Mouse (Mus musculus): ENCODE data around the gene Gm17660. TPM values are rescaled to one million over a fixed set of nuclear protein-coding genes. Genes with fewer than 3 reads are reported as not detected.

The Gm17660 gene
- polyA plus RNA-seq, 1 experiment from 2014 or later = not detected

- ATAC-seq (ENCODE audit: low FRiP score, low TSS enrichment) = no peak
- Histone ChIP-seq H3K4me3 (ENCODE audit: low read length) (no peak overlapping the region), H3K4me1 (ENCODE audit: control insufficient read depth, insufficient read depth, low read length) (peaks cover 6% of the 10 kb centered on the region; the same call in 1 of the 2 replicates), H3K27ac (ENCODE audit: low read depth, low read length) (no peak overlapping the region), H3K9ac (ENCODE audit: low read depth, low read length) (no peak overlapping the region), H3K27me3 (ENCODE audit: control insufficient read depth, insufficient read depth, low read length) (no peaks in the 10 kb centered on the region), H3K4me2 (replicated peaks; ENCODE audit: low read depth, low read length) (no peak overlapping the region), H3K9me3 (ENCODE audit: control insufficient read depth, low read length) (no peaks in the 10 kb centered on the region), H3K36me3 (ENCODE audit: control insufficient read depth, insufficient read depth, low read length) (peaks cover 29% of the 10 kb centered on the region)
- 94% methylated on average over 4 of the region's 4 CpGs for WGBS
Observed at GRCm38 (mm10) chr5:104054938-104055337, 22.5 kb downstream of the Gm17660 start.

- Histone ChIP-seq H3K9ac (ENCODE audit: low read depth, low read length) (no peak overlapping the region), H3K36me3 (ENCODE audit: control insufficient read depth, insufficient read depth, low read length) (peaks cover 27% of the 10 kb centered on the region), H3K4me2 (replicated peaks; ENCODE audit: low read depth, low read length) (no peak overlapping the region), H3K4me3 (ENCODE audit: low read length) (no peak overlapping the region), H3K4me1 (ENCODE audit: control insufficient read depth, insufficient read depth, low read length) (0 out of 2 replicates have a peak, but pooled peaks cover 1% of the 10 kb centered on the region), H3K9me3 (ENCODE audit: control insufficient read depth, low read length) (no peaks in the 10 kb centered on the region), H3K27me3 (ENCODE audit: control insufficient read depth, insufficient read depth, low read length) (no peaks in the 10 kb centered on the region), H3K27ac (ENCODE audit: low read depth, low read length) (no peak overlapping the region)
- no peak for ATAC-seq (ENCODE audit: low FRiP score, low TSS enrichment)
- WGBS = 68% methylated on average over 8 of the region's 8 CpGs
Observed at GRCm38 (mm10) chr5:104052956-104053355, 24.5 kb downstream of the Gm17660 start.

- Histone ChIP-seq H3K9ac (ENCODE audit: low read depth, low read length) (peak overlapping the region; percentile 86; the same call in 1 of the 2 replicates), H3K4me3 (ENCODE audit: low read length) (peak overlapping the region; percentile 81; the same call in 1 of the 2 replicates), H3K36me3 (ENCODE audit: control insufficient read depth, insufficient read depth, low read length) (peaks cover 20% of the 10 kb centered on the region), H3K4me2 (replicated peaks; ENCODE audit: low read depth, low read length) (peak overlapping the region; percentile 78), H3K9me3 (ENCODE audit: control insufficient read depth, low read length) (no peaks in the 10 kb centered on the region), H3K27ac (ENCODE audit: low read depth, low read length) (no peak overlapping the region), H3K4me1 (ENCODE audit: control insufficient read depth, insufficient read depth, low read length) (peaks cover 9% of the 10 kb centered on the region; the same call in 1 of the 2 replicates), H3K27me3 (ENCODE audit: control insufficient read depth, insufficient read depth, low read length) (no peaks in the 10 kb centered on the region)
- WGBS = 33% methylated on average over 4 of the region's 4 CpGs
- no peak for ATAC-seq (ENCODE audit: low FRiP score, low TSS enrichment)
Observed at GRCm38 (mm10) chr5:104048139-104048538, 29.3 kb downstream of the Gm17660 start.

- ATAC-seq (ENCODE audit: low FRiP score, low TSS enrichment) = no peak; the same call in 1 of the 2 replicates
- Histone ChIP-seq H3K9me3 (ENCODE audit: control insufficient read depth, low read length) (no peaks in the 10 kb centered on the region), H3K4me1 (ENCODE audit: control insufficient read depth, insufficient read depth, low read length) (peaks cover 9% of the 10 kb centered on the region; the same call in 1 of the 2 replicates), H3K27ac (ENCODE audit: low read depth, low read length) (peak overlapping the region; percentile 71; the same call in 1 of the 2 replicates), H3K27me3 (ENCODE audit: control insufficient read depth, insufficient read depth, low read length) (no peaks in the 10 kb centered on the region), H3K36me3 (ENCODE audit: control insufficient read depth, insufficient read depth, low read length) (peaks cover 18% of the 10 kb centered on the region), H3K4me2 (replicated peaks; ENCODE audit: low read depth, low read length) (peak overlapping the region; percentile 78), H3K4me3 (ENCODE audit: low read length) (peak overlapping the region; percentile 81), H3K9ac (ENCODE audit: low read depth, low read length) (peak overlapping the region; percentile 86)
- 2% methylated on average over 19 of the region's 19 CpGs for WGBS
Observed at GRCm38 (mm10) chr5:104047200-104048105, 30.0 kb downstream of the Gm17660 start.

- peak; percentile 99 for ATAC-seq (ENCODE audit: low FRiP score, low TSS enrichment)
- WGBS = 5% methylated on average over 90 of the region's 90 CpGs
- Histone ChIP-seq H3K27me3 (ENCODE audit: control insufficient read depth, insufficient read depth, low read length) (no peaks in the 10 kb centered on the region), H3K36me3 (ENCODE audit: control insufficient read depth, insufficient read depth, low read length) (peaks cover 9% of the 10 kb centered on the region), H3K27ac (ENCODE audit: low read depth, low read length) (peak within 1 kb of the TSS; percentile 71; the same call in 1 of the 2 replicates), H3K4me2 (replicated peaks; ENCODE audit: low read depth, low read length) (peak within 1 kb of the TSS; percentile 78), H3K4me1 (ENCODE audit: control insufficient read depth, insufficient read depth, low read length) (peaks cover 9% of the 10 kb centered on the region; the same call in 1 of the 2 replicates), H3K9me3 (ENCODE audit: control insufficient read depth, low read length) (no peaks in the 10 kb centered on the region), H3K4me3 (ENCODE audit: low read length) (peak within 1 kb of the TSS; percentile 81), H3K9ac (ENCODE audit: low read depth, low read length) (peak within 1 kb of the TSS; percentile 86)
Observed at GRCm38 (mm10) chr5:104046256-104047199, 30.9 kb downstream of the Gm17660 start, which contains the start of gene Nudt9. Gene Nudt9 (plus strand): TSS chr5:104046306.

GRCm38 (mm10) chr5:104043704-104044103 lies 33.7 kb downstream of the Gm17660 start:
- Histone ChIP-seq H3K4me1 (ENCODE audit: control insufficient read depth, insufficient read depth, low read length) (peaks cover 9% of the 10 kb centered on the region; the same call in 1 of the 2 replicates), H3K36me3 (ENCODE audit: control insufficient read depth, insufficient read depth, low read length) (no peaks in the 10 kb centered on the region), H3K4me3 (ENCODE audit: low read length) (no peak overlapping the region), H3K27ac (ENCODE audit: low read depth, low read length) (no peak overlapping the region), H3K9ac (ENCODE audit: low read depth, low read length) (no peak overlapping the region), H3K9me3 (ENCODE audit: control insufficient read depth, low read length) (no peaks in the 10 kb centered on the region), H3K27me3 (ENCODE audit: control insufficient read depth, insufficient read depth, low read length) (no peaks in the 10 kb centered on the region), H3K4me2 (replicated peaks; ENCODE audit: low read depth, low read length) (no peak overlapping the region)
- WGBS = 65% methylated on average over 2 of the region's 2 CpGs
- ATAC-seq (ENCODE audit: low FRiP score, low TSS enrichment) = no peak

- no peak for ATAC-seq (ENCODE audit: low FRiP score, low TSS enrichment)
- Histone ChIP-seq H3K9me3 (ENCODE audit: control insufficient read depth, low read length) (no peaks in the 10 kb centered on the region), H3K27ac (ENCODE audit: low read depth, low read length) (no peak overlapping the region), H3K4me2 (replicated peaks; ENCODE audit: low read depth, low read length) (no peak overlapping the region), H3K27me3 (ENCODE audit: control insufficient read depth, insufficient read depth, low read length) (no peaks in the 10 kb centered on the region), H3K4me3 (ENCODE audit: low read length) (no peak overlapping the region), H3K4me1 (ENCODE audit: control insufficient read depth, insufficient read depth, low read length) (peaks cover 7% of the 10 kb centered on the region; the same call in 1 of the 2 replicates), H3K36me3 (ENCODE audit: control insufficient read depth, insufficient read depth, low read length) (no peaks in the 10 kb centered on the region), H3K9ac (ENCODE audit: low read depth, low read length) (no peak overlapping the region)
- 93% methylated on average over 2 of the region's 2 CpGs for WGBS
Observed at GRCm38 (mm10) chr5:104042906-104043305, 34.5 kb downstream of the Gm17660 start.

GRCm38 (mm10) chr5:104039154-104039932 lies 38.1 kb downstream of the Gm17660 start:
- H3K36me3 ChIP-seq (ENCODE audit: control insufficient read depth, insufficient read depth, low read length) = no peaks in the 10 kb centered on the region
- no peak overlapping the region for H3K27ac ChIP-seq (ENCODE audit: low read depth, low read length)
- H3K4me1 ChIP-seq (ENCODE audit: control insufficient read depth, insufficient read depth, low read length) = no peaks in the 10 kb centered on the region
- H3K9me3 ChIP-seq (ENCODE audit: control insufficient read depth, low read length) = no peaks in the 10 kb centered on the region
- H3K9ac ChIP-seq (ENCODE audit: low read depth, low read length) = no peak overlapping the region
- 0 out of 2 replicates have a peak, but pooled peaks have one; percentile 57 for ATAC-seq (ENCODE audit: low FRiP score, low TSS enrichment)
- no peak overlapping the region for H3K4me2 ChIP-seq (replicated peaks; ENCODE audit: low read depth, low read length)
- H3K4me3 ChIP-seq (ENCODE audit: low read length) = no peak overlapping the region
- no peaks in the 10 kb centered on the region for H3K27me3 ChIP-seq (ENCODE audit: control insufficient read depth, insufficient read depth, low read length)
- WGBS = 66% methylated on average over 6 of the region's 6 CpGs
